Mouse (Mus musculus): ENCODE measurements around the gene Rgs6.

- TF ChIP-seq CTCF (conservative IDR thresholded peaks at IDR 0.05; ENCODE audit: low read length) (no peak), POU5F1 (IDR thresholded peaks at IDR 0.05; ENCODE audit: borderline replicate concordance, low read length) (no peak)
Measured at GRCm38 (mm10) chr12:83106120-83106517, 518.0 kb downstream of the Rgs6 start.

Data from E14TG2a.4 (cell line).